Mouse (Mus musculus) cerebellum, adult 2 months (tissue): ENCODE results near the gene Trmt13.

ENCODE experiments used
- CTCF ChIP-seq: fragments of 200-500 bp; IDR thresholded peaks from 2 replicates; pipeline ENCODE4 v1.5.1; 2011; ENCODE audit warnings: low read depth, mild to moderate bottlenecking, control low read depth, low read length, moderate library complexity, borderline replicate concordance; ENCODE audit not compliant: insufficient read depth
- POLR2A ChIP-seq: fragments of 200-500 bp; IDR thresholded peaks from 2 replicates; pipeline ENCODE4 v1.6.1; 2011; ENCODE audit warnings: low read length, control low read depth, borderline replicate concordance; ENCODE audit not compliant: insufficient read depth

DNA sequence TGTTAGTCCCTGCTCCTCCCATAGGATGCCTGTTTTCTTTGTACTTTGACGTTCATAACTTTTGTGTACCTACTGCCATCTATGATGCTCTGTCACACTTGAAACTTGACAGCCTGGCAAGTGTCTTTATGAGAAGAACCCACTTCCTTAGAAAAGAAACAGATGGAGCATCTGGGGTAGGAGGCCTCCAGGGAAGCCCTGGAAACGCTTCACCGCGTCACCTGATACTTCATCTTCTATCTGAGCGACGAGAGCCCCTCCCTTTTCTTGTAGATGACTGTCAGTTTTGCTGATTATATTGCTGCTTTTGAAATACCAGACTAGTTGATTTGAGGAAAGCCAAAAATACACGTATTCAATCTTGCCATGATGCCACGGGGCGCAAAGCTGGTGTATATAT, 9.8 kb downstream of the Trmt13 start:
- TF ChIP-seq CTCF (no peak), POLR2A (no peak)
